Mouse (Mus musculus): Measurements from ENCODE around the gene Abcd3.

Abcd3 gene

GRCm38 (mm10) chr3:121710894-121711531 lies 104.1 kb downstream of the Abcd3 start:
- DNase-seq (ENCODE audit: low spot score): no peak
